Mouse (Mus musculus): Measurements from ENCODE around the gene Cys1.
"Not testable (repeated sequence)": the region's sequence is repeated elsewhere in the genome, so short reads cannot be mapped to it uniquely, and the experiment has no call there.

Gene Cys1

GRCm38 (mm10) chr12:24650415-24651062, 31.1 kb downstream of the Cys1 start:
- in situ Hi-C loops (cut with MseI, MboI) = no loop called here

- in situ Hi-C loops (cut with MseI, MboI) = no loop called here
These were observed 33.5 kb downstream of the Cys1 start for GRCm38 (mm10) chr12:24648094-24648493.

GRCm38 (mm10) chr12:24645901-24646300, 35.7 kb downstream of the Cys1 start:
- in situ Hi-C loops (cut with MseI, MboI) = no loop called here

GRCm38 (mm10) chr12:24644125-24644571, 37.5 kb downstream of the Cys1 start:
- in situ Hi-C loops (cut with MseI, MboI) = no loop called here

GRCm38 (mm10) chr12:24642370-24642802, 39.2 kb downstream of the Cys1 start:
- in situ Hi-C loops (cut with MseI, MboI) = no loop called here

GRCm38 (mm10) chr12:24638787-24639186, 42.8 kb downstream of the Cys1 start:
- in situ Hi-C loops (cut with MseI, MboI) = not testable (repeated sequence)

- in situ Hi-C loops (cut with MseI, MboI) = no loop called here
These were observed 47.0 kb downstream of the Cys1 start for GRCm38 (mm10) chr12:24634648-24635047.

- in situ Hi-C loops (cut with MseI, MboI) = no loop called here
These were observed 47.4 kb downstream of the Cys1 start for GRCm38 (mm10) chr12:24634212-24634611.

GRCm38 (mm10) chr12:24633753-24634191, 47.8 kb downstream of the Cys1 start:
- in situ Hi-C loops (cut with MseI, MboI) = no loop called here

- in situ Hi-C loops (cut with MseI, MboI) = no loop called here
These were observed 49.2 kb downstream of the Cys1 start for GRCm38 (mm10) chr12:24632404-24632803.

- in situ Hi-C loops (cut with MseI, MboI) = no loop called here
These were observed 51.4 kb downstream of the Cys1 start for GRCm38 (mm10) chr12:24630220-24630619.

GRCm38 (mm10) chr12:24627215-24627614, 54.4 kb downstream of the Cys1 start:
- in situ Hi-C loops (cut with MseI, MboI) = no loop called here

- in situ Hi-C loops (cut with MseI, MboI) = no loop called here
These were observed 55.2 kb downstream of the Cys1 start for GRCm38 (mm10) chr12:24626401-24626800.

- in situ Hi-C loops (cut with MseI, MboI) = no loop called here
These were observed 57.9 kb downstream of the Cys1 start for GRCm38 (mm10) chr12:24623486-24624251.

- in situ Hi-C loops (cut with MseI, MboI) = no loop called here
These were observed 62.2 kb downstream of the Cys1 start for GRCm38 (mm10) chr12:24619436-24619835.
